Mouse (Mus musculus): ENCODE results near the gene Rpn2. TPM values are rescaled to one million over a fixed set of nuclear protein-coding genes. Genes with fewer than 3 reads are reported as not detected.

The Rpn2 gene
- 10 to 100 TPM; 78.0 to 90.0 TPM for total RNA-seq (2021)
- long read RNA-seq, experiment 1, transcript Rpn2-202 (17 exons, 2,756 nt), result major isoform, 61 of 152 reads
- long read RNA-seq, experiment 1, partial matches to known transcripts, result 8 of 152 reads
- long read RNA-seq, experiment 1, other reads (novel, unspliced or antisense), result 80 of 152 reads
- long read RNA-seq, experiment 2, transcript Rpn2-205 (17 exons, 1,944 nt), result minor isoform, 6 of 178 reads
- long read RNA-seq, experiment 2, transcript Rpn2-202 (17 exons, 2,756 nt), result major isoform, 53 of 178 reads
- long read RNA-seq, experiment 2, partial matches to known transcripts, result 11 of 178 reads
- long read RNA-seq, experiment 2, other reads (novel, unspliced or antisense), result 107 of 178 reads

GRCm38 (mm10) chr2:157278717-157279415, at the start of gene Rpn2:
Gene Rpn2, plus strand, starts transcription at chr2:157279017.
- intact Hi-C loops (cut with DNase I; ENCODE audit: low total_unique reads), result no loop called here

GRCm38 (mm10) chr2:157235946-157236345, 42.9 kb upstream of the Rpn2 start:
- intact Hi-C loops (cut with DNase I; ENCODE audit: low total_unique reads), result no loop called here

More at GRCm38 (mm10) chr2:157278717-157279415, at the start of gene Rpn2:
- peak; percentile 97 for DNase-seq

DNA sequence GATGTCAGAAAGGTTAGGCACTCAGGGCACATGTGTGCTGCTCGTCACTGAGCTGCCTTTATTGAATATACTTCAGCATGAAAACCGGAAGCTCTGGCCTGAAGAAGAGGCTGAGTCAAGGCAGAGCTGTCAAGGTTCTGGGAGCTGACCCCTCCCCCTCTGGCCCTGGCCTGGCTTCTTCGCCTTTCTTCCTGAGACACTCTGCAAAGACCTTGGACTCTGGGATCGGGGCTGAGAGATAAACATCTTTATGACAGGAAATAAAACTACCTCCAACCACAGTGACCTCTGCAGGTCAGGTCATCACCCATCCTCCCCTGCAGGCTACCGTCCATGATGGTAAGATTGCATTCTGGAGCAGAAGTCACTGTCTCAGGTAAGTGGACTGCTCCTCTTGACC, 33.8 kb upstream of the Rpn2 start:
- intact Hi-C loops (cut with DNase I; ENCODE audit: low total_unique reads), result no loop called here
- no peak for DNase-seq

More at GRCm38 (mm10) chr2:157235946-157236345, 42.9 kb upstream of the Rpn2 start:
- DNase-seq, result no peak

DNA sequence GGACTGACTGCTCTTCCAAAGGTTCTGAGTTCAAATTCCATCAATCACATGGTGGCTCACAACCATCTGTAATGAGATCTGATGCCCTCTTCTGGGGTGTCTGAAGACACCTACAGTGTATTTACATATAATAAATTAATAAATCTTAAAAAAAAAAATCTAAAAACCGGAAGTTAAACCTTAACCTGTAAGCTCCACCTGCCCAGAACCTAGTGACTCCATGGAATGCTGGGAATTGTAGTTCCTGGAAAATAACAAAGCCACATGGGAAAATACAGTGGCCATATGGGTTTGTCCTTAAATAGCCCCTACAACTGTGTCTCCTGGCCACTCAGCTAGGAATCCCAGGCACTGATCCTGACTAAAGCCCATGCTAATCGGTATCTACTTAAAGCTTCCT, 33.2 kb upstream of the Rpn2 start:
- no peak for DNase-seq
- intact Hi-C loops (cut with DNase I; ENCODE audit: low total_unique reads), result no loop called here

DNA sequence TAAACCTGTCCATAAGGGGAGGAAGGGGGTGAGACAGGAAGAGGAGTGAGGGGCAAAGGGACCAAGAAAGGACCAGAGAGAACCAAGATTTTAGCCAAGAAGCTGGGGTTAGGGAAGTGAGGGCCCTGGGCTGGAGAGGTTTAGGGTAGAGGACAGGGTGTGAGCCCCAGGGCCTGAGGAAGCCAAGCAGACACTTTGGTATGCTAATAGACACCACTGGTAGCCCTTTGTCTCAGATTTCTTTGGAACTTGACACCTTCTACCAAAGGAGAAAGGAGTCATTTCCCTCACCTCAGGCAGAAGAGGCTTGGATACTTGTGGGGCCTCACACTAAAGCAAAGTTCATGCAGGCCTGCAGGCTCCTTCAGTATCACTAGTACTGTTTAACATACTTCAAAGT, 30.7 kb upstream of the Rpn2 start:
- intact Hi-C loops (cut with DNase I; ENCODE audit: low total_unique reads), result no loop called here

DNA sequence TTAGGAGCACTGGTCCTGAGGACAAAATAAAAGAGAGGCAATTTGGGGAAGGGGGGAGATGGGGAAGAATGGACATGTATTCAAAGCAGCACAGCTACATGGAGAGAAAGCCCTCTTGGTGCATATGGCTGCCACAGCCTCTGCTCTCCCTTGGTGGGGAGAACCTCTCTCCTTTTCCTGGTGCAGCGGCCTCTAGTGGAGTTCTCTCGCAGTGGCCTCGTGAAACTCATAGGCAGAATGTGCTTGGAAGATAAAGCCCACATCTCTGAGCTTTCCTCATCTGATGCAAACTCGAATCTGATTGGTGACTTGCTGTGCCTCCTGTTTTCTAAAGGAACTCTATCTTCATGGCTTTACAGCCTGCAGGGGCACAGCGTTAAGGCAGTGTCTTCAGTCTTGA, 19.1 kb upstream of the Rpn2 start:
- peak; percentile 45 for DNase-seq
- intact Hi-C loops (cut with DNase I; ENCODE audit: low total_unique reads), result loop anchor here (2.0 kb wide), 1 partner anchor 53 kb away; no protein-coding TSS in a partner anchor

More for the DNA sequence above, 30.7 kb upstream of the Rpn2 start:
- DNase-seq, result no peak

DNA sequence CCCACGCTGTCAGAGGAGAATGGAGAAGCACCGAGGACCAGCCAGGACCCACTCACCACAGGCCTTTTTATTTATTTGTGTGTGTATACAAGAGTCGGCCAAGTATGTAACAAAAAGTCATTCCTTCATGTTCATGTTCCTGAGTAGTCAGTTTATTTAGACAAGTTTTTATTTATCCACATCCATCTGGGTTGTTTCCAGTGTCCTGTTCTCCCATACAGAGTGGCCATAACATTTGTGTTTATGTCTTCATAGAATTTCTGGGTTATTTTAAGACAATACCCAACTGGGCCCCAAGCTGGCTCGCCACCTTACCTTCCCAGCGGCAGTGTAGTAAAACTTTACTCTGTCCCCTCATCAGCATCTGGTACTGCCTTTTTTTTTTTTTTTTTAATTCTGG, 16.9 kb upstream of the Rpn2 start:
- intact Hi-C loops (cut with DNase I; ENCODE audit: low total_unique reads), result no loop called here
- DNase-seq, result no peak

DNA sequence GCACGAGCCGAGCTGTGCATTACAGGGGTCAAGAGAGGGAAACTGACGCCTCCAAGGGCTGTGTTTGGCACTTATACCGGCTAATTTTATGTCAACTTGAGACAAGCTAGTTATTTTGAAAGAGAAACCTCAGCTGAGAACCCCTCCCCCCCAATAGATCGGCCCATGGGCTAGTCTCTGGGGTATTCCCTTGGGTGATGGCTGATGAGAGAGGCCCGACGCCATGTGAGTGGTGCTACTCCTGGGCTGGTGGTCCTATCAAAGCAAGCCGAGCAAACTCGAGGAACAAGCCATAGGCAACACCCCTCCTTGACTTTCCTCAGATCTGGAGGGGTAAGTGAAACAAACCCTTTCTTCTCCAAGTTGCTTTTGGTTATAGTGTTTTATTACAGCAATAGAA, 16.3 kb upstream of the Rpn2 start:
- DNase-seq, result no peak
- intact Hi-C loops (cut with DNase I; ENCODE audit: low total_unique reads), result no loop called here

GRCm38 (mm10) chr2:157263101-157263500, 15.7 kb upstream of the Rpn2 start:
- DNase-seq, result no peak
- intact Hi-C loops (cut with DNase I; ENCODE audit: low total_unique reads), result no loop called here

DNA sequence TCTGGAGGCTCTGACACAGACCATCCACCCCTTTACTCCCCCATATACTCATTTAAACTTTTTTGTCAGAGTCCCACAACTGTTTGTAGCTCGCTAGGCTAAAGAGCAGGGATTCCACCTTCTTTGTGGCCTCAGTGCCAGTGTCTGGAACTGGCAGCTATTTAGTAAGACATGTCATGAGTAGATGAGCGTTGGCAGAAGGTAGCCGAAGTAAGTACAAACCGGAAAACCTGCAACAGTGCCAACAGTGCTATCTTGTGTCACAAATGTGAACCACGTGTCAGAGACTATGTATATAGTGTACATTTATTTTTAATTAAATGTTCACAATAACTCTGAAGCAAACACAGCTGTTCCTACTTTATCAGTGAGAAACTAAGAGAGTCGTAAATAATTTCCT, 15.0 kb upstream of the Rpn2 start:
- intact Hi-C loops (cut with DNase I; ENCODE audit: low total_unique reads), result no loop called here
- DNase-seq, result no peak

- intact Hi-C loops (cut with DNase I; ENCODE audit: low total_unique reads), result no loop called here
- no peak for DNase-seq
Observed at GRCm38 (mm10) chr2:157279416-157279800, 591 bp downstream of the Rpn2 start, which contains the start of gene Mroh8. Gene Mroh8, minus strand, starts transcription at chr2:157279549.

DNA sequence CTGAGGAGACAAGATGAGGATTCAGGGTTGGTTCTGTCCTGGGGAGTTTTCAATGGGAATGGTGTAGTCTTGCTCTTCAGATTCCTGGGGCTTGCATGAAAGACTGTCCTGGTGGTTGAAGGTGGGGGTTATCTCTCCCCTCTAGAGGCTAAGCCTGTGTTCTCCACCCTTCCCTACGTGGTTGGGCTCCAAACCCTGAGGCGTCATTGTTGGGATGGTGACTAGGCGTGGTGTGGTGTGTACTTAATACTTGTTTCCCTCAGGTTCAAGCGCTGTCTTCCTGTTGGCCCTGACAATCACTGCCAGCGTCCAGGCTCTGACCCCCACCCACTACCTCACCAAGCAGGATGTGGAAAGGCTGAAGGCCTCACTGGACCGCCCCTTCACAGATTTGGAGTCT, 4.5 kb downstream of the Rpn2 start:
- intact Hi-C loops (cut with DNase I; ENCODE audit: low total_unique reads), result no loop called here
- no peak for DNase-seq

DNA sequence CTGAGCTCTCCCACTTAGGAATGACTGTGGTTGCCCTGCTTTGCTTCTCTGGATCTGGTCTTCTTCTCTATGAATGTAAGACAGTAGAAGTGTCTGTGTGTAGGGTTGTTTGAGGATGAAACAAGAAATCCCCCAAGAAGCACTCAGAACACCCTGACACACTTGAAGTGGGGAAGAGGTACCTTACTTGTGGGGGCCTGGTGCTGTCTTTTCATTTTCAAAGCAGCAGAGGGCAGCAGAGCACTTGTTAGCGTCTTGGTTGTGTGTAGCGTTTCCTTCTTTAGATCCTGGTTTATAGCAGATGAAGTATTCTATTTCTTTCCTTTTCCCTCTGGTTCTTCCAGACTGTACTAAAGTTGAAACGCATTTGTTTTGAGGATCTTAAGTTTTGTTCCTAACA, 8.7 kb downstream of the Rpn2 start:
- DNase-seq, result no peak
- intact Hi-C loops (cut with DNase I; ENCODE audit: low total_unique reads), result no loop called here

DNA sequence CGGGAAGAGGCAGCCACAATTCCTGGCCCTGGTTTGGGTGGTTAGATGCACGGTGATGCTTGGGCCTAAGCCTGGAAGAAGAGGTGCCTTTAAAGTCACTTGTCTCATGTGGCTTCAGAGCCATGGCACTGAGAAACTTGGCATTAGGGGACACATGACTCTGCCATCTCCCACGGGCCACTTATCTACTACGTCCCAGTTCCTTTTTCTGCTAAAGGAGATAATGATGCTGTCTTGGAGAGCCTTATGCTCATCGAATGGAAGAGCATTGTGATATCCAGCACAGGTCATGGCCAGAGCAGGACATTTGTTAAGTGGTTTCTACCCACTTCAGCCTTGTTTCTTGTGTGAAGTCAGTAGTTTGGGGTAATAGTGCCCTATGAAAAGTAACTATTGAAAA, 10.2 kb downstream of the Rpn2 start:
- no peak for DNase-seq
- intact Hi-C loops (cut with DNase I; ENCODE audit: low total_unique reads), result no loop called here

DNA sequence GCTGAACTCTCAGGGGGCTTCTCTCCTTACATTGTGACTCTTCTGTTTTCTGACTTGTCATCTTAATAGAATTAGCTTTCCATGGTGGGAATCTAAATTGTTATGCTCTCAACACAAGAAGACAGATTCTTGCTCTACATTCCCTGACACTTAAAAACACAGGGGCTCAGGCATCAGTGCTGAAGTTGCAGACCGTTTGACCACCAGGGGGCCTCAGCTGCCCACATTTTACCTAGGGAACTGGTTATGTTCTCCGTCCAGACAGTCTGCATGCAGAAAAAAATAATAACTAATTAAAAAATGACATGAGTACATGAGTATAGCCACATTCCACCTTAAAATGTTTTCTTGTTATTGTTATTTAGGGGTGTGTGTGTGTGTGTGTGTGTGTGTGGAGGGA, 13.3 kb downstream of the Rpn2 start:
- intact Hi-C loops (cut with DNase I; ENCODE audit: low total_unique reads), result loop anchor here (2.0 to 5.0 kb wide), 2 partner anchors 165 to 281 kb away; no protein-coding TSS in a partner anchor

DNA sequence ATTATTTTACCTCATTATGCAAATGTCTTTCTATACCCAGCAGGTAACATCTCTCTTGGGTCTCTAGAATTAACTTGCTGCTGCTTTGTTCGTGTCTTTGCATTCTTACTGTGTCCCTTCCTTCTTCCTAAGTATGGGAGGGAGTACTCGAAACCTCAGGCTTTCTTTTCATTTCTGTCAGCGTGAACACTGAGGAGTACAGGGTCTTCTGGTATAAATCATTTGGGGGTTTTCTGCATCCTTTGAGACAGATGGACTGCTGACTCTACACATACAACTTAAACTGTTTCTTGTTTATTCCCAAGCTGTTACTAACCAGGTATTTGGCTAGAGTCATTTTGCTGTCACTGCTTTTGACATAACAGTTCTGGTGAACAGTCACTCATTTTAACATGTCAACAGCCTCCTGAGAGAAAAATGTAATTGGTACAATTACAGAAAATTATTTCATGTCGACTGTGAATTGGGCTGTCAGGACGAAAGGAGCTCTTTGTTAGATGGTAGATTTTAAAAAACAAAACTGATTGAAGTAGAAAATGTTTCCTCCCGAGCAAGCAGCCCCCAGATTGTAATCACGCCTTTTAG, 17.4 kb downstream of the Rpn2 start:
- DNase-seq, result no peak
- intact Hi-C loops (cut with DNase I; ENCODE audit: low total_unique reads), result loop anchor here (5.0 kb wide), 1 partner anchor 41 kb away; no protein-coding TSS in a partner anchor

More for the DNA sequence above, 13.3 kb downstream of the Rpn2 start:
- DNase-seq, result peak; percentile 76

DNA sequence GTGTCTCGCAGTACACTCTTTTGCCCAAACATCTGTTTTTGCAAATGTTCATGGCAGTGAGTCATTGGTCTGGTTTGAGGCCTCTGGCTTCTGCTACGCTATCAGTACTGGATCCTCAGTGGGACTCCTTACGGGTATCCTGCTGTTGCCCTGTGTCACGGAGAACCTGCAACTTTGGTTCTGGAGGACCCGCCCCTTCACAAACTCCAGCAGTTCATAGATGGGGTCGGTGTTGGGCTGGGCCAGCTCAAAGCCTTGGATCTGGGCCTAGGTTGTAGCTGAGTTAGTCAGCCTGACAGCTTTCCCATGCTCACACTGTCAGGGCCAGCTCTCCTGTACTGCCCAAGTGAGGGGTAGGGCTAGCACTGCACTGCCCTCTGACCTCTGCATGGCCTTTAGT, 21.2 kb downstream of the Rpn2 start:
- intact Hi-C loops (cut with DNase I; ENCODE audit: low total_unique reads), result no loop called here

GRCm38 (mm10) chr2:157303096-157303495, 24.3 kb downstream of the Rpn2 start:
- no peak for DNase-seq
- intact Hi-C loops (cut with DNase I; ENCODE audit: low total_unique reads), result no loop called here

More for the DNA sequence above, 21.2 kb downstream of the Rpn2 start:
- no peak for DNase-seq

DNA sequence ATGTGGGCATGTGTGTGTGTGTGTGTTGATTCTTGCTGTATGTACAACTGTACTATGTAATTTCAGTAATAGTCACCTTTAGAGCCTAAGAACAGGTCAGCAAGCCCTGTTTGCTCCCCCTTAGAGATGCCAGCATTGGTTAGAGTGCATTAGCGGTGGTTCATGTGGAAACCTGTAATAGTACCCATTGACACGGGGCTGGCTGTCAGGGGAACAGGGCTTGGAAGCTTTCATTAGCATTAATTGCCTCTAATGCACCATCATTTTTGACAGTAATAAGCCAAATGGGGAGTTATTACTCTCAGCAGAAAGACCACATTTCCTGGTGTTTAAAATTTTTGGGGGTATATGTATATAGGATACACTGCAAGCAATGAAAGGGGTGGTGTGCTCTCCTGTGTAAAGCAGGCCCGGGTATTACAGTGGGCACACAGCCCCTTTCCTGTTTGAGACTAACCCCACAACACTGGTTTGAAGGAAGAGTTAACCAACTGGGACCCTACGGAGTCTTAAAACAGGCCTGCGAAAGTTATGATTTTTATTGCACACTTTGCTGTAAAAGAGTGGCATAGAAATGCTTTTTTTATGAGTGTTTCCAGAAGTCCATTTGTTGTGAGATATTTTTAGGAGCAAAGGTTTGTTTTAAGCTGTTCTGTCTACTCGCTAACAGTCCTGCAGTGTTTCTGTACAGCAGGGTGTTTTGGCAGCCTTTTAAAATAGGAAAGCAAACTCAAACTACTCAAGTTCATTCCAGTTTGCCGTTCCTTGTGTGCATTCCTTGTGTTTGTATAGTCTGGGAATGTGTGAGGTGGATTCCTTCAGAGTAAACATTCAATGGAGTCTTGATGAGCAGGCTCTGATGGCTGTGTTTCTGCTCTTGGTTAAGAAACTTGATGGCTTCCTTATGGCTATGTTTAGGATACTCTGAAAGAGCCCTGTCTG, 27.5 kb downstream of the Rpn2 start:
- no peak for DNase-seq
- intact Hi-C loops (cut with DNase I; ENCODE audit: low total_unique reads), result no loop called here
